Mouse (Mus musculus) ES-Bruce4 (cell line): Measurements from ENCODE around the gene Exoc3.

Experiments
- CTCF ChIP-seq: IDR thresholded peaks from one replicate; pipeline ENCODE4 v1.8.1; 2011; ENCODE audit warnings: low read depth, low read length
- EP300 ChIP-seq: IDR thresholded peaks from 2 replicates; pipeline ENCODE4 v1.6.1; 2011; ENCODE audit warnings: low read depth, low read length; ENCODE audit not compliant: insufficient read depth
- POLR2A ChIP-seq: IDR thresholded peaks from one replicate; pipeline ENCODE4 v1.8.1; 2011; ENCODE audit warnings: low read length; ENCODE audit not compliant: insufficient read depth

DNA sequence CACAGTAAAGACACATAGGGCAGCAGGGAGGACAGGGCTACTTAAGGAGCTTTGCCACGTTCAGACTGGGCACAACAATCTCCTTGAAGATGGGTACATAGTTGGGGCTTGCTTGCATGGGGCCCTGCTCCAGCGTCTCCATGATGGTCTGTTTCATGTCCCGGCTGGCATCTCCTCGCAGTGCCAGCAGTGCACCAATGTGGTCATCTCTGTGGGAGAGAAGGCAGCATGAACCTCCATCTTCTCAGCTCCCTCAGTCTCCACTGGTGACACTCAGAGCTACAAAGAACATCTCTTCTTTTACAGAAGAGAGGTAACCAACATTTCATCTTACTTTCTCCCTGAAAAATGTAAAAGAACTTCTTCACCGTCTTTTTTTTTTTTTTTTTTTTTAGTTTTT, 36.5 kb downstream of the Exoc3 start:
- TF ChIP-seq CTCF (no peak), EP300 (no peak), POLR2A (no peak)
